Mouse (Mus musculus) subcutaneous adipose tissue, adult 2 months (tissue): ENCODE measurements around the gene Tnik. TPM values are rescaled to one million over a fixed set of nuclear protein-coding genes. Genes with fewer than 3 reads are reported as not detected.

ENCODE experiments used
- polyA plus RNA-seq: library from polyadenylated mRNA; depleted of rRNA; stranded (reverse); fragments of >200 nt; gene quantifications from 2 replicates; pipeline ENCODE4 v1.2.3, GENCODE M21; 2012; ENCODE audit warnings: low replicate concordance; rRNA removed

The Tnik gene
- polyA plus RNA-seq, result 0.99 and 6.2 TPM in 2 replicates

DNA sequence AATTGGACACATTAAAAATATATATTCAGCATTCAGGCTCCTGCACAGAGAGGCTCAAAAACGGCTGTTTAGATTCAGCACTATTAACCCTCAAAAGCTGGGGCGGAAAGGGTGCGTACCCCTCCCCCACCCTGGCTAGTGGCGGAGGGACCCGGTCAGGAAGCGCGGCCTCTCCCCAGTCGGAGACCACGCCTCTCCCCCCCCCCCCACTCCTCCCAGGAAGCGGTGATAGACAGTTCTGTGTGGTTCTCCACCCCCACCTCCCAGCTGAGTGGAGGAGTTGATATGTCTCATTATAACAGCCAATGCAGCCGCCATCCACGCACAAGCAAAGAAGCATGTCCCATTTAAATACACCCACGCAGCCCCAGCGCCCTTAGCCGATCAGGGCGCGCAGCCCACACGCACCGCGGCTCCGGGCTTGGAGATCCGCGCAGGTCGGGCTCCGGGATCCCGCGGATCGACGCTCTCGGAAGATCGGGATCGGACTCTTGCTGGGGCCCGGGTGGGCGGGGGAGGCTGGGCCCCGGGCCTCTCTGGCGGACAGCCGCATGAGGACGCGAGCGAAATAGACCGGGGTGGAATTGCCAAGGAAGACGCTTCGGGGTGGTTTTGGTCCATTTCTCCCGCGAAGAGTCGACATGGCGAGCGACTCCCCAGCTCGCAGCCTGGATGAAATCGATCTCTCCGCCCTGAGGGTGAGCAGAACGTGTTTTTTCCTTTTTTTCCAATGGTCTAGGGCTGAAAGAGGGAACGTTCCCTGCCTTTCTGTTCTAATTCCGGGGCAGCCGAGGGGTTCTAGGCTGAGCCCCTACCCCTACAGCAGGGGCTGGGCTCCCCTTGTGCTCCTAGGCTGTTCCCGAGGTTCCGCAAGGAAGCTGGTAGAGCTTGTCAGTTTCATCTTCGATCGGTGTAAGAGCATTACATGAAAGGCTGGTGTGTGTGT lies at the start of gene Tnik:
TSS of gene Tnik (plus strand) at position 213 of the 946 bp plus-strand sequence.

GRCm38 (mm10) chr3:28697797-28698196 lies 434.8 kb downstream of the Tnik start, which contains the start of gene Slc2a2:
Slc2a2 (plus strand) TSS chr3:28697903.

